ENCODE assay signal across 8 mouse cellular contexts in the genomic region with DNA sequence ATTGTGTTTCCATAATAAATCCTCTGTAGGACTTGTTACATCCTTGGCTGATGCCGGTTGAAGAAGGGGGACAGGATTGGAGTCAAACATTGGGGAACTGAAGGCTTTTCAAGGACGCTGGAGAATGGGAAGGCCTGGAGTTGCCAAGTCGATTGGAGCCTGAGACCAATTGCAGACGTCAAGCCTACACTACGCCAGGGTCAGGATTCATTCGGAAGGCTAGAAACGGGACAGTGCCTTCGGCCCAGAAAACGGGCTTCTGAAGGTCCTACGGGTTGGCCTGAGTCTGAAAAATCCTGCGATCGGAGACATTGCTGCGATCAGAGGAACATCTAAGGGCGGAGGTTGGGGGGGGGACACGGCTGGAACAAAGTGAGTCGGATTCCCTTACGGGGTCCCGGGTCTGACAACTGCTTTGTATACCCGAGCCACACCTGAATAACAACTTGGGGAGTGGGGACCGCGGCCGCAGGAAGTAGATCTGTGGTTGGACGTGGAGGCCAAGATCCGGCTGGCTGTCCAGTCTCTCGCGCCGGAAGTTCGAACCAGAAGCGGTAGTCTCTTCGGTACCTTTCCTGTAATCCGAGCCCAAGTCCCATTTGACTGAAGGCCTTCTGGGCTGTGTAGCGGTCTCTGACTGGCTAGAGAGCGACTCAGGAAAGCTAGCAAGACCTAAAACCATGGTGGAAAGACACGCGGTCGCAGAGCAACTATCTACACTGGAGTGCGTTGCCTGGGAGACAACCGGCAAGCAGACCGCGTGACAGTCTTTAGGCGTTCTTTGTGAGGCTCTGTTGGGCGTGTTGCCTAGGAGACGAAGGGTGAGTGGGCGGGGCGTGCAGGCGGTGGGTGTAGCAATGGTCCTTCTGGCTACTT. TPM values are rescaled to one million over a fixed set of nuclear protein-coding genes. Genes with fewer than 3 reads are reported as not detected.
DNase-seq lines count a peak whose midpoint lies in the region; ATAC-seq lines count a peak whose summit lies in the region.

A gene (minus strand): TSS at position 693 of the 876 bp plus-strand sequence.
A gene (plus strand): TSS at position 835 of the 876 bp plus-strand sequence.

- H3K9ac ChIP-seq in heart, embryonic 12.5 days: peak within 1 kb of the TSS; percentile 78
- peak within 1 kb of the TSS; percentile 80 for H3K9ac ChIP-seq in kidney, embryonic 16.5 days (replicated peaks; ENCODE audit: low read length)

- peak; percentile 97 to 98 for DNase-seq in B cell, adult 2 months
- peak; percentile 91 for DNase-seq in brain, embryonic 18.5 days (ENCODE audit: low read depth, low spot score)
- peak; percentile 89 for DNase-seq in liver
- DNase-seq in monocyte, adult 2 months (ENCODE audit: low read depth in 1 of 2, low spot score in 2 of 2): peak; percentile 86 to 92
- DNase-seq in spleen, postnatal 36 days (ENCODE audit: low spot score in 2 of 2): peak; percentile 84 to 85

- WGBS in heart, embryonic 12.5 days: 3% methylated on average over 46 of the region's 46 CpGs
- WGBS in kidney, embryonic 16.5 days: 3% methylated on average over 46 of the region's 46 CpGs

- peaks cover 14% of the 10 kb centered on the region for H3K4me1 ChIP-seq in erythroblast, embryonic 14.5 days (ENCODE audit: control insufficient read depth)
- peaks cover 14% of the 10 kb centered on the region for H3K4me1 ChIP-seq in heart, embryonic 12.5 days (replicated peaks)
- peaks cover 15% of the 10 kb centered on the region; the same call in 1 of the 2 replicates for H3K4me1 ChIP-seq in kidney, embryonic 16.5 days (ENCODE audit: insufficient read depth, low read length)

- no peaks in the 10 kb centered on the region for H3K36me3 ChIP-seq in erythroblast, embryonic 14.5 days (ENCODE audit: control insufficient read depth)
- H3K36me3 ChIP-seq in heart, embryonic 12.5 days: peaks cover 25% of the 10 kb centered on the region
- peaks cover 5% of the 10 kb centered on the region for H3K36me3 ChIP-seq in kidney, embryonic 16.5 days (ENCODE audit: insufficient read depth, low read length)

- peak; percentile 97 for ATAC-seq in heart, embryonic 12.5 days (ENCODE audit: insufficient number of reproducible peaks, low FRiP score)
- peak; percentile 98 for ATAC-seq in kidney, embryonic 16.5 days (ENCODE audit: low FRiP score, low TSS enrichment)

- H3K27me3 ChIP-seq in erythroblast, embryonic 14.5 days (ENCODE audit: control insufficient read depth): peaks cover 19% of the 10 kb centered on the region
- H3K27me3 ChIP-seq in heart, embryonic 12.5 days (replicated peaks): no peaks in the 10 kb centered on the region
- no peaks in the 10 kb centered on the region for H3K27me3 ChIP-seq in kidney, embryonic 16.5 days (ENCODE audit: insufficient read depth, low read length)

- H3K4me3 ChIP-seq in erythroblast, embryonic 14.5 days (replicated peaks): peak within 1 kb of the TSS; percentile 62
- H3K4me3 ChIP-seq in heart, embryonic 12.5 days: peak within 1 kb of the TSS; percentile 60
- peak within 1 kb of the TSS; percentile 63 for H3K4me3 ChIP-seq in kidney, embryonic 16.5 days (ENCODE audit: low read length)

- H3K4me2 ChIP-seq in heart, embryonic 12.5 days: peak within 1 kb of the TSS; percentile 89
- H3K4me2 ChIP-seq in kidney, embryonic 16.5 days (replicated peaks; ENCODE audit: low read depth, low read length): peak within 1 kb of the TSS; percentile 95

- H3K27ac ChIP-seq in heart, embryonic 12.5 days (ENCODE audit: poor library complexity, severe bottlenecking): peak within 1 kb of the TSS; percentile 77
- peak within 1 kb of the TSS; percentile 97 for H3K27ac ChIP-seq in kidney, embryonic 16.5 days (ENCODE audit: low read length)

- H3K9me3 ChIP-seq in erythroblast, embryonic 14.5 days (ENCODE audit: control insufficient read depth, low read length): no peaks in the 10 kb centered on the region
- H3K9me3 ChIP-seq in heart, embryonic 12.5 days (replicated peaks): no peaks in the 10 kb centered on the region
- H3K9me3 ChIP-seq in kidney, embryonic 16.5 days (ENCODE audit: low read length): no peaks in the 10 kb centered on the region

RNA-seq across cellular contexts. Expression of the first gene that starts in this region (rescaled TPM):
- 0.02 TPM in 1 of 2 replicates, not detected in the other for polyA plus RNA-seq in erythroblast, embryonic 14.5 days (2012)
- polyA plus RNA-seq in heart, embryonic 12.5 days (2016; fragmentation: Nextera tagmentation; extraction: Ambion mirVana): 0.12 and 0.20 TPM in 2 replicates
- 0.62 and 0.71 TPM in 2 replicates for polyA plus RNA-seq in kidney, embryonic 16.5 days (2015; fragmentation: Nextera tagmentation; extraction: Ambion mirVana)

RNA-seq across cellular contexts. Expression of the second gene that starts in this region (rescaled TPM):
- not detected in 2 replicates for polyA plus RNA-seq in erythroblast, embryonic 14.5 days (2012)
- 13.5 and 14.5 TPM in 2 replicates for polyA plus RNA-seq in heart, embryonic 12.5 days (2016; fragmentation: Nextera tagmentation; extraction: Ambion mirVana)
- polyA plus RNA-seq in kidney, embryonic 16.5 days (2015; fragmentation: Nextera tagmentation; extraction: Ambion mirVana): 14.7 and 16.4 TPM in 2 replicates

Comparison
In these comparisons a context has a peak if more than half of its experiments do, and no peak if none do; other contexts are left out.
1. Peak in every context shown above with its lines: DNase-seq, ATAC-seq, H3K4me3 ChIP-seq and H3K27ac ChIP-seq.
2. RNA of the second gene that starts in this region (polyA plus RNA-seq): 14.7 to 16.4 TPM in kidney, embryonic 16.5 days and 13.5 to 14.5 TPM in heart, embryonic 12.5 days; not detected in erythroblast, embryonic 14.5 days; every median in the first group is over 10 times any median in the second.